Mouse (Mus musculus) c-Kit-positive CD71-positive TER-119-negative erythroid progenitor cells, embryonic 14.5 days (primary cell): ENCODE measurements around the gene Cmip.
A peak's percentile ranks its signal among the peaks of the same experiment; 100 is the strongest.

Source experiments
- DNase-seq: peaks from one replicate; pipeline ENCODE4 v3.0.0-alpha.2; 2013; ENCODE audit warnings: low read depth

The Cmip gene

GRCm38 (mm10) chr8:117348718-117349394 lies 92.0 kb downstream of the Cmip start:
- DNase-seq: no peak

GRCm38 (mm10) chr8:117349541-117349940 lies 92.7 kb downstream of the Cmip start:
- DNase-seq: peak; percentile 35

DNA sequence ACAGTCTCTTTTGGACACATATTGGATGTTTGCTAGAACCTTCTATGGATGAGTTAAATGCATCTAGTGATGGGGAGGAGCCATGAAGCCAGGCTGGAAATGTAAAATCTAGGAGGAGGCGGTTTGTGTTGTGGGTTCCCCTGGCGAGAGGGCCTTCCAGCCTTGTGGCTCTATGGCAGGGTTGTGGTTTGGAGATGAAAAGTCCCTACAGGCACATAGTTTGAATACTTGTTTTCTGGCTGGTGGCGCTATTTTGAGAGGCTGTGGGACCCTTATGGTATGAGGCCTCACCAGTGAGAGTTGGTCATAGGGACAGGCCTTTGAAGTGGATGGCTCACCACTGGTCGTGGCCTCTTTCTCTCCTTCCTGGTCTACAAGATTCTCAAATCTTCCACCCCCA lies 95.2 kb downstream of the Cmip start:
- DNase-seq: no peak

GRCm38 (mm10) chr8:117355111-117355831 lies 98.4 kb downstream of the Cmip start:
- no peak for DNase-seq

DNA sequence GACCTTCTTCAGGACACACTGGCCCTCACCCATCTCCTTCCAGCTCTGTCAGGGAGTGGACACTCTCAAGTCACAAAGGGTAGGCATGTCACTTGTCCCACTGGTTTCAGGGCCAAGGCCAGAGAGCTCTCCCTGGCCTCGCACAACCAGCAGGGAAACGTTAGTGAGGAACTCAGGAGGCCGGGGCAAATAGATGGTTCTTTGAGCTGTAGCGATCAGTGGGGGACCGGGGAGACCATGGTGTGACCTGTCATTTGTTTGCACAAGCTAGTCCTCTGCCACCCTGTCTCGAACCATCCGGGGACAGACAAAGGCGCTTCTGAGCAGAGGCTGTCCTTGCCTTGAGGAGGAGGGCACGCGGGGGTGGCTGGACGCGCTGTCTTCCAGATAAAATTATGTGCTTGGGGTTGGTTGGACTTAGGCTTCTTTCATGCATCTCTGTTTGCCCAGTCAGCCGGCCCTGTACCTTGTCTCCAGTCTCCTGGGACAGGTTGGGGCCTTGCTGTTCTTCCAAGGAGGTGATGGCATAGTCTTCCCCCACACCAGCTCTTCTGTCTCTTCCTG lies 99.3 kb downstream of the Cmip start:
- DNase-seq: no peak

GRCm38 (mm10) chr8:117357491-117358467 lies 100.9 kb downstream of the Cmip start:
- no peak for DNase-seq

DNA sequence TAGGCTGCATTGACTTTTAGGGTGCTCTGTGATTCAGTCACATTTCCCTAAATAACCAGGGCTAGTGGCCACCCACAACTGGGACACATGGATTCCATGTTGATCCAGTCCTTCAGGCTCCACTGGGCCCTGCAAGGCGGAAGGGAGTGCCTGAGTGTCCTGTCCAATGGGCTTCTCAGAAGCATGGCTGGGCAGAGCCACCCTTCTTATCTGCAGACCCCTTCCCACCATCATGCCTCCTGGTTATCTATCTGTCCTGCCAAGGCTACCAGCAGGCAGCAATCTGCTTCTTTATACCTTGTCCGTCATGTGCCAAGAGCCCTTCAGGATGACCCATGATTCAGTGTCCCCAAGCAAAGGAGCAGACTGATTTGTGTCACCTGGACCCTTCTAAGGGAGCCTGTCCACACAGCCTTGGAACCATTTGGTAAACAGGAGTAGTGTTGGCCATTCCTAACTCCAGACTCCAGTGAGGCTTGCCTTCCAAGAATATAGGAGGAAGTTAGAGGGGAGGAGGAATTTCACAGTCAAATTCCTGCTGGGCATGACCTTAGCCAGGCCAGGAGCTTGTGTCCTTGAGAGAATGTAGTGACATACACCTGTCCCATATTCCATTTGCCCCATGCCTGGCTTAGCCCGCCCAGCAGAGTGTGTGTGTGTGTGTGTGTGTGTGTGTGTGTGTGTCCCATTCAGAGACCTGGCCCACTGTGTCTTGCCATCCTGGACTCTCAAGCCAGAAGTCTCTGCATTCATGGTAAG lies 103.5 kb downstream of the Cmip start:
- peak; percentile 42 for DNase-seq

GRCm38 (mm10) chr8:117361595-117362437 lies 105.0 kb downstream of the Cmip start:
- no peak for DNase-seq

DNA sequence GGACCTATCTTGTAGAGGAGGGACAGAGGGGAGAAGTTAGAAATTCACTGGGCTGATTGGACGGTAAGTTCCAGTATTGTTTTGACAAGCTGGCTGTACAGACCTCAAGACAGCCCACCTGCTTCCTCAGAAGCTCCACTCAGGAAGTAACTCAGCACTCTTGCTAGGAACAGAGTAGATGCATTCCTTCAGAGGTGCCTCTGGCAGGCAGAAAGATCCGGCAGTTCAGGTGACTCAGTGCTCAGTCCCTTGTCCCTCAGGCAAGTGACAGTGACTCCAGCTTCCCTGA lies 105.5 kb downstream of the Cmip start:
- DNase-seq: no peak

- no peak for DNase-seq
These were observed 106.4 kb downstream of the Cmip start for GRCm38 (mm10) chr8:117363291-117363690.

GRCm38 (mm10) chr8:117364374-117365160 lies 107.7 kb downstream of the Cmip start:
- DNase-seq: no peak

DNA sequence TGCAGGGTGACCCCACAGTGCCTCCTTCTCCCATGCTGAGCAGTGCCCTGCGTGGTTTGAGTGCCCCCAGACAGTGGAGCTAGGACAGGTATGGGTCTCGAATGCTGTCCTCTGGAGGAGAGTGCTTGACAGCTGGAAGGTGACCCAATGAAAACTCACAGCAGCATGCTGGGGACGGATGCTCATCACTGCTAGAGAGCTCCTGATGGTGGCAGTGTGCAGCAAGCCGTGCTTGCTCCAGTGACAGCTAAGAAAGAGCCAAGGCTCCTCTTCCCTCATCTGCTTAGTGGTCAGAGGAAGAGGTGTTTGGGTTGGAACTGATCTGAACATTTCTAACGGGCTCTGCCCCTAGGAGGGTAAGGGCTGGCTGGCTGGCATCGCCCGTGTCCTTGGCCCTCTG lies 109.6 kb downstream of the Cmip start:
- no peak for DNase-seq

DNA sequence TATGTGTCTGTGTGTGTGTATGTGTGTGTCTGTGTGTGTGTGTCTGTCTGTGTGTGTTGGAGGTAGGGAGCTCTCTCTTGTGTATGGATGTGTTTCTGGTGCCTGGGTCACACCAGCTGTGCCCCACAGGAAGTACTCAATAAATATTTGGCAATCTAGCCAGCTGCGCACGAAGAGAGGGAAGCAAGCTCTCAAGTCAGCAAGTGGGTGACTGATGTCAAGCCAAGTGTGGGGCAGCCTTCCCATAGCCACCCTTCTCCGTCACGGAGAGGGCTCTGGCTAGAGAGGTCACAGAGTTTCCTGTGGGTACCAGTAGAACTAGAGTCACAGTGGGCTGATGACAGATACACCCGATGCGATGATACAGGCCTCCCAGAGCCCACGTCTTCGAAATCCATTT lies 110.6 kb downstream of the Cmip start:
- DNase-seq: no peak

DNA sequence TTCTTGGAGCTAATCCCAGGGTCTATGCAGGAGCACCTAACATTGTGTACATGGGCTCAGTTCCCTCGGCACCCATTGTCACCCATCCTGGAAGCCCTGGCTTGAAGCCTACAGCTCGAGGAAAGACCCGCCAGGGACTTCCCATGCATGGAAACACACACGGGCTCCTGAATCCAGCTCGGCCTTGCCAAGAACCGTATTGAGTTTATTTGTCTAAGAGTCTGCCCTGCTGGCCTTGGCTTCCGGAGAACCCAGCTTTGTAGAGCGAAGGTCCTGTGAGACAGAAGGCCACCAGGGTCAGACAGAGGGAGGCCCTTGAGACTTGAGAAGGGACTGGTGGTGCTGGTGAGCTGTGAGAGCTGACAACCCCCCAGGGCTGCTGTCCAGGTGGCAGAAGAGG lies 111.9 kb downstream of the Cmip start:
- no peak for DNase-seq

- no peak for DNase-seq
These were observed 113.1 kb downstream of the Cmip start for GRCm38 (mm10) chr8:117370009-117370408.

DNA sequence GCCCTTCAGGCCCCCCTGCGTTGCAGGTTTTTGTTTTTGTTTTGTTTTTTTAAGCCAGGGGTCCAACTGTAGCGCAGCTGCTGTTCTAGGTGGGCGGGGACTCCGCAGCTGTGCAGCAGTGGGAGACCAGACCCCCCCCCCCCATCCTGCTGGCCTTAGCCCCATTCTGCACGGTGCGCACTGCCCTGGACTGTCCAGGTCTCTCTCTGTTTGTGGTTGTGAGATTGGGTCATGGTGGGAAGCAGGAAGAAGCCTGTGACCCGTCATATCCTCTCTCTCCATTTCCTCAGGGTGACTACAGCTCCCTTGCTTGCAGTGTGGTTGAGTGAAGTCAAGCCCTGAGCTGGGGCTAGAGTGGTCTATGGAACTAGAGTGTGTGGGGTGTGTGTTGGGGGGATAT lies 114.3 kb downstream of the Cmip start:
- DNase-seq: no peak

- DNase-seq: no peak
These were observed 115.2 kb downstream of the Cmip start for GRCm38 (mm10) chr8:117372070-117372469.

DNA sequence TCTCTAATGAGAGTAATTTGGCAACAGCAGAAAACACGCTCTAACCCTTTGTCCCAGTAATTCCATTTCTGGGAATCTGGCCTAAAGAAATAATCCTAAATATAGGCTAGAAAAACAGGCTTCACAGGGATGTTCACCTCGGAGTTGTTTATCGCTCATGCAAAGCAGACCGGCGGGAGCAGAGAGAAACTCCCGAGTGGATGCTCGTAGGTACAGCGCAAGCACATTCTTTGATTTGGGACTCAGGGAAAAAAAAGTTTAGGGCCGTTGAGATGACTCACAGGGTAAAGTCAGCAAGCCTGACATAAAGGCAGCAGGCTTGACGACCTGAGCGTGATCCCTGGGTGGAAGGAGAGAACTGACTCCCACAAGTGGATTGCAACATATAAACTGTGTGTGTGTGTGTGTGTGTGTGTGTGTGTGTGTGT lies 116.2 kb downstream of the Cmip start:
- no peak for DNase-seq

DNA sequence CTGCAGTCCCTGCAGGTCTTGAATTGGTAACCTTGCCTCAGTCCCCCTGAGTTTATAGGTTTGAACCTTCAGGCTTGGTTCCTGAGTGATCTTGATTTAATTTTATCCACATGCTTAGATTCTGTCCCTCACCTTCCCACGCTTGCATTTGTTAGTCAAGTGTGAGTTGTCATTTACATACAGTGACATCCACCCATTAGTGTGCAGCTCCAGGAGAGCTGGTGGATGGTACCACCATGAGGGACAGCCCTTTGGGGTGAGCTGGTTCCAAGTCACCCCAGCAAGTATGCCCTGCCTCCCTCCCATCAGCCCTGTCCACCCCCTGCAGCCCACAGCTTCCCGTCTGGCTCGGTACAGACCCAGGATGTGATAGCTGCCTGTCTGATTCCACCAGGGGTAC lies 117.2 kb downstream of the Cmip start:
- DNase-seq: no peak

DNA sequence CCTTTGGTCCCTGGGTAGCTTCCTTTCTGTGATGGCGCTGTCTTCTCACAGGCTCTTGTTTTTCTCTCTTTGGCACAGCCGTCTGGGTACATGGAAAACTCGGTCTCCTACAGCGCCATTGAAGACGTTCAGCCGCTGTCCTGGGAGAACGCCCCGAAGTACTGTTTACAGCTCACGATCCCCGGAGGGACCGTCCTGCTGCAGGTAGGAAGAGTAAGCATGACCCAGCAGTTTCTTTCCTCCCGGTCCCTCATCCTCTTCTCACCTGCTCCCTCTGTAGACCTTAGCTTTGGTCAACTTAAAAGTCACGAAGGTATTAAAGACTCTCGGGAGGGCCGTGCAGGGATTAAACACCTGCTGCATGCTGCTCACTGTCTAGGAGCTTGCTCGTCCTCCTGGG lies 120.1 kb downstream of the Cmip start:
- DNase-seq: no peak
